Mouse (Mus musculus): Measurements from ENCODE around the gene Sgms2.

Sgms2 gene

GRCm38 (mm10) chr3:131491361-131491925, at the start of gene Sgms2:
Gene Sgms2, minus strand, starts transcription at chr3:131491411.
- DNase-seq (ENCODE audit: low read depth), result no peak

DNA sequence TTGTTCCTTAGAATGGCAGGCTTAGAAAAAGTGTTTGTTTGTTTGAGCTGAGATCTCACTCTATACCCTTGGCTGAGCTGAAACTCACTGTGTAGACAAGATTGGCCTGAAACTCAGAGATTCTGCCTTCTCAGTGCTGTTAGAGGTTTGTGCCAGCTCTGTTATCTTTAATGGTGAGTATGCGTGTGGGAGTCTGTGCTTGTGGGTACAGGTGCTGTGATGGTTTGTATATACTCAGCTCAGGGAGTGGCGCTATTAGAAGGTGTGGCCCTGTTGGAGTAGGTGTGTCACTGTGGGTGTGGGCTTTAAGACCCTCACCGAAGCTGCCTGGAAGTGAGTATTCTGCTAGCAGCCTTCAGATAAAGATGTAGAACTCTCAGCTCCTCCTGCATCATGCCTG, 34.0 kb upstream of the Sgms2 start:
- DNase-seq (ENCODE audit: low read depth), result no peak

- DNase-seq (ENCODE audit: low read depth), result peak; percentile 48
Observed at GRCm38 (mm10) chr3:131524779-131525178, 33.6 kb upstream of the Sgms2 start.

DNA sequence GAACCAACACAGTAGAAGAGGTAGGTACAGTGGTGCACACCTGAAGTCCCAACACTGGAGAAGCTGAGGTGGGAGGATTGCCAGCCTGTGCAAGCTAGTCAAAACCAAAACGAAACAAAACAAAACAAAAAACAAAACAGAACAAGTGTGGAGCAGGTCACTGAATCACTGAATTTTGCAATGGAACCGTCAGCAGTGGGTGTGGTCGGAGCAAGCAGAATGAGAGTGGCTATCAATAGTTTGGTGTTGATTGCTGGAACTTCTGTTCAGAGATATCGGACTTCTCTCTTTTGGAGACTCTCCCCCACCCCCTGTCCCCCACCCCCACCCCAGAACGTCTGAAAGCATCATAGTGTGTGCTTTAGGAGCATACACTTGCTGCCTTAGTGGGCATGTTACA, 33.0 kb upstream of the Sgms2 start:
- no peak for DNase-seq (ENCODE audit: low read depth)

DNA sequence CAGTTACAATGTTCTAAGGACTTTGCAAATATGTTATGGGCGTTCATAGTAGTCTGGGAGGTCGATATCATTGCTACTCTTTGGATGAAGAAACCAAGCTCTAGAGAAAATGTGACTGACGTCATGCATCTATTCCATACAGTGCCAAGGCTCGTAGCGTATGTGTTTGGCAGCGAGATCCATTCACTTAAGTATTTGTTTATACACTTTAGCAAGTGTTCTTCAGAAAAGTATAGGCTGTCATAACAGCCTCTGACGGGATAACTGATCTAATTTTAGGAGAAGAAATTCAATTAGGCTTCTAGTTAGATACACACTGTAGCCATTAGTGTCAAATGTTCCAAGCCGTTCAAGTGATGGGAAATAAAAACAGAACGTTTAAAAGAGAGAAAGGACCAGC, 32.5 kb upstream of the Sgms2 start:
- DNase-seq (ENCODE audit: low read depth), result no peak

GRCm38 (mm10) chr3:131522243-131522642, 31.0 kb upstream of the Sgms2 start:
- no peak for DNase-seq (ENCODE audit: low read depth)

DNA sequence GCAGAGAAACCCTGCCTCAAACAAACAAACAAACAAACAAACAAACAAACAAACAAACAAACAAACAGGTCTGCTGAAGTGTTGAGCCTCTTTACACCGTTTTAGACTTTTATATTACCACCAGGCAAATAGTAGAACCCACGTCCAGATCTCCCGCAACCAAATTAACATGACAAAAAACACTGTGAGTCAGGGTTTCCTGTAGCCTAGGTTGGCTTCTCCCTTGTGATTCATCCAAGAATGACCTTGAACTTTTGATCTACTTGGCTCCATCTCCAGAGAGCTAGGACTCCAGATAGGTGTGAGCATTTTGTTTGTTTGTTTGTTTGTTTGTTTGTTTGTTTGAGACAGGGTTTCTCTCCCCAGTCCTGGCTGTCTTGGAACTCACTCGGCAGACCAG, 30.0 kb upstream of the Sgms2 start:
- DNase-seq (ENCODE audit: low read depth), result no peak

DNA sequence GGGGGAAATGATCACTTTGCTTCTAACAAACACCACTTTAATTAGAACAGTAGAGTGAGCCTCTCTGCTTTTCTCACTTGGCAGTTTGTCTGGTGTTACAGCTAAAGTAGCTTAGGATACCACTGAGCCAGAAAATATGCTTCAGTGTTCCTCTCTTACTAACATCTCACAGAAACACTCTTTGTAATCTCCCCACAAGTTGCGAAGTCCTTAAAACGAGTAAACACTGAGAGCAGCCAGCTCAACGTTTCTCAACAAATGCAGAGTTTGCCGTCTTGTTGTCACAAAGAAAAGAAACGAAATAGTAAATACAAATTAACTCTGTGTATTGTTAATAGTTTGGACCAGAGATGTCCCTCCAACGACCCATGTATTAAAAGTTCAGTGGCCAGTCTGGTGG, 26.5 kb upstream of the Sgms2 start:
- DNase-seq (ENCODE audit: low read depth), result no peak

DNA sequence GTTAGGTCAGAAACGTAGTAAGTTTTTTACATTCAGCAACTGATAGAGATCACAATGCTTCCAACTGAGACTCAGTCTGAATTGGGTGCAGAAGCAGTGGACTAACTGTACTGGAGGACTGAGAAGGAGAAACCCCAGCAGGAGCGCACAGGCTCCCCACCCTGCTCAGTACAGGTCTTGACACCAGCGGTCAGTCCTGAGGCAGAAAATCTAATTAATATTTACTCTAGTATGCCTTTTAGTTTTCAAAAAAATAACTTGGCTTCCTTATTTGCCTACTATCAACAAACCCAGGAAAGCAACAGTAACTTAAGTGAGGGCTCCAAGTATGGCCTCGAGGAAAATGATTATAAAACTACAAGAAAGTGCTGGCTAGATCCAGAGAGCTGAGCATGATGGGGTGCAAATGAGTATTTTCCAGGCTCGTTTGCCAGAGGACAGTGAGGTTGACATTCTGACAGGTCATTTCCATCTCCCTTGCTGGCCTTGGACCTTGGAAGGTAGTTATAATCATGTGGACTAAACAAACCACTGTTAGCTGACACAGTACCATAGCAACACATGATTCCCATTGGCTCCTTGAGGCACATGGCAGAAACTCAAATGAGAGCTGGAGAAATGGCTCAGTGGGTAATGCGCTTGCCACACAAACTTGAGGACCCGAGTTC, 25.3 kb upstream of the Sgms2 start:
- DNase-seq (ENCODE audit: low read depth), result no peak

GRCm38 (mm10) chr3:131511616-131512015, 20.4 kb upstream of the Sgms2 start:
- DNase-seq (ENCODE audit: low read depth), result no peak

DNA sequence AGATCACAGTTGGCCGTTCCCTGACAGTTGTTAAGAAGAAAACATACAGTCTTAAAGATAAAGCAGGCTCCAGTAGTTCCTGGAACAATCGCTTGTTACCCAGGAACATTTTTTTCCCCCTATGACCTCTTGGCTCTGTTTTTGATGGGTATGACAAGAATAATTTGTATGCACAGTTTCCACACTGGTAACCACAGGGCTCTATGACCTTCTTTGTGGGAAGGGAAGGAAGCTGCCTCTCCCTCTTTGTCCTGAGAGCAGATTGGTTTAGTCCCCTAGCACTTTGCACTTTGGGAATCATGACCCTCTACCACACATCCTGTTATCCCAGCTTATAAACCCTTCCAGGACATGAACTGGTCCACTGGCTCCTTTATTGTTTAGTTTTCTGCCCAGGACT, 16.8 kb upstream of the Sgms2 start:
- no peak for DNase-seq (ENCODE audit: low read depth)

GRCm38 (mm10) chr3:131504595-131505223, 13.5 kb upstream of the Sgms2 start:
- no peak for DNase-seq (ENCODE audit: low read depth)

GRCm38 (mm10) chr3:131501677-131502370, 10.6 kb upstream of the Sgms2 start:
- DNase-seq (ENCODE audit: low read depth), result no peak

- no peak for DNase-seq (ENCODE audit: low read depth)
Observed at GRCm38 (mm10) chr3:131499651-131500050, 8.4 kb upstream of the Sgms2 start.

- DNase-seq (ENCODE audit: low read depth), result no peak
Observed at GRCm38 (mm10) chr3:131496506-131497122, 5.4 kb upstream of the Sgms2 start.

GRCm38 (mm10) chr3:131495076-131495475, 3.9 kb upstream of the Sgms2 start:
- DNase-seq (ENCODE audit: low read depth), result no peak

DNA sequence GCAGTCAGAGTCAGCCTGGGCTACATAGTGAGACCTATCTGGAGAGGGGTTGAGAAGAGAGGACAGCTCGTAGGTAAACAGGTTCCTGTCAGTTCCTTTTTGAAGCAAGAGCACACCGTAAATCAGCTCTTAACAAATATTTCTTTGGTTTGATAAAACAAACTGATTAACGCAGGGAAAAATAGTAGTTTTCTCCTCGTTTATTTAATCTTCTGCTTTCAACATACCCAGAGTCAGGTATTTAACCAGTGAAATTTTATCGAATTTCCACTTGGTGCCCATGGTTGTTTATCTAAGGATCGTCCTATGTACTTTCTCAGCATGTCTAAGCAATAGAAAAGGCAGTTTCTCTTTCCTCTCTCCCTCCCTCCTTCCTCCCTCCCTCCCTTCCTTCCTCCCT, 2.0 kb upstream of the Sgms2 start:
- DNase-seq (ENCODE audit: low read depth), result no peak

DNA sequence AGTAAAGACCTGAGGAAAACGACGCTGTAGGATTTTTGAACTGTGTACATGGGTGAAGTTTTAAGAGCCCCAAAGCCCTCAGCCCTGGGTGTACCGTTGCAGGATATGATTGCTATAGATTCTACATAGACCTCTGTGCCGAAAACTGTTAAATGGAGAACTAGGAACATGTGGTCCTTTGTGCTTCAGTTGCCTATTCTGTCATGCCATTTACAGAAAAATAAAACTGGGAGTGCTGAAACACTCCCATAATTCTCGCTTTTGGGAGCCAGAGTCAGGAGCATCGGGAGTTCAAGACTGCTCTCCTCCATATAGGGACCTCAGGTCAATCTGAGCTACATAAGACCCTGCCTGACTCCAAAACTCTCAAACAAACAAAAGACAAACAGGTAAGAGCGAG, 769 bp upstream of the Sgms2 start:
- no peak for DNase-seq (ENCODE audit: low read depth)

DNA sequence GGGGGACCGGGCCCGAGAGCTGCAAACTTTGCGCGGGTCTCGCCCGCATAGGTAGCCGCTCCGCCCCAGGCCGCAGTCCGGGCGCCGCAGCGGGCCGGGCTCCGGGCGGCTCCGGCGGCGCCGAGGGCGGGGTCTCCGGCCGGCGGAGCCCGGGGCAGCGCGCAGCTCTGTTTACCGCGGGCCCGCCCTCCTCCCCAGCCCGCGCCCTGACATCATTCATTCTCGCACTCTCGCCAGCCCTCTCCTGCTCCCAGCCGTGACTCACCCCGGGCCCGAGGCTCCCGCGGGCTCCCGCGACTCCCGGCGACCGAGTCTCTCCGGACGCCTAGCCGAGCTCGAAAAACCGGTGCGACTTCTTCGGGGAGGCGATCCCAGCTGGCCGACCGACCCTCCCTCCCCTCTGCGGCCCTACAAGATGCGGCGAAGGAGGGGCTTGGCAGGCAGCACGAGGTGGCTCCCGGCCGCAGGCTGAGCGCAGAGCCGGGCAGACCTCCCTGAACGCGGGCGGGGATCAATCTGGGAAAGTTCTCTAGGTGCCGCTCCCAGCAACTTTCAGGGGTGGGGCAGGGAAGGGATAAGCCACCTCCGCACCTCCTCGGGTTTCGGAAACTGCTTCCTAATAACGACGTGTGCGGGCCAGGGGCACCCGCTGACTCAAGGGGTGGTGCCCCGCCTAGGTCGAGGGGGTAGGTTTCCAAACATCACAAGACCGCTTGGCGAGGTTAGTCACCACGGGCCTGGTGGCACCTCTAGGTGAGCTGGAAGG, 885 bp downstream of the Sgms2 start:
- DNase-seq (ENCODE audit: low read depth), result no peak

DNA sequence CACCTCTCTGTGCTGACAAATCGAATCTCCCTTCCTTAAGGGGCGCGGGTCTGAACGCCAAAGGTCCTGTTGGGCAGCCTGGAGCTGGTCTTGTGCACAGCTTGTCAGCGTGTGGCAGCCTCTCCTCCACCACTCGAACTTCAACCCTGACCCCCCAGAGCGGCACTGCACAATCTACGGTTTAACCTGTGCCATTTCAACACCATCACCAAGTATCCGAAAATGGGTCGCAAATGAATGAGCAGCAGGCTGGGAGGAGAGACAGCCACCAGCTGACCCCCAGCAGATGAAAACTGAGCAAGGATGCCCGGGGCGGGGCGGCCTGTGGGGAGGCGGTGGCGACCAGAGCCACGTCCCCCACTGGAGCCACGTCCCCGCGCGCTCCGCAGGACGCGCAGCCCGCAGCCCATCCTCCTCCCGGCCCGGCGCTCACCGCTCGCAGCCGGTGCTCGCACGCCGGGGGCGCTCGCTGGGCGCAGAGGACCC, 1.5 kb downstream of the Sgms2 start:
- no peak for DNase-seq (ENCODE audit: low read depth)

DNA sequence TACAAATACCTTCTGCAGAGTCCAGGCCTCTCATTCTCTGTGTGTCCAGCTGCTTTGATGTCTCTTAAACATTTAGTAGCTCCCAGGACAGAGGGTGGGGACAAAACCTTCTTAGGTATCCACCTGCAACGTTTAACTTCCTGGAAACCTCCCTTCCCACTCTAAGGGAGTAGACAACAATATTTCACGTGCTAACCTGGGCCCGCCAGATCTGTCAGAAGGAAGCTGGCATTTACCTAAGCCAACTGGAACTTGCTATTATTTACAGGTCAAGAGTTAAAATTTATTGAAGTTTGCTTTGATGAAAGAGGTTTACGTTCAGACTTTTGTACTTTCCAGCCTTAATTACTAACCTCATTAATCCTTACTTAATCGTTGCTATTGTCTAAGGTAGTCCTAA, 2.2 kb downstream of the Sgms2 start:
- DNase-seq (ENCODE audit: low read depth), result no peak

GRCm38 (mm10) chr3:131488403-131488802, 2.8 kb downstream of the Sgms2 start:
- no peak for DNase-seq (ENCODE audit: low read depth)

All from naive thymus-derived CD4-positive, alpha-beta T cell, adult 2 months (primary cell).